Mouse (Mus musculus): ENCODE measurements around the gene Slc25a27. TPM values are rescaled to one million over a fixed set of nuclear protein-coding genes. Genes with fewer than 3 reads are reported as not detected.

The Slc25a27 gene
- total RNA-seq, 2 experiments from 2014 or later: 42.8 to 47.8 TPM

GRCm38 (mm10) chr17:43651314-43652046 lies 15.5 kb downstream of the Slc25a27 start:
- intact Hi-C loops (cut with DNase I): no loop called here
- DNase-seq (ENCODE audit: low spot score in 2 of 2): no peak

- no peak for DNase-seq (ENCODE audit: low spot score in 2 of 2)
- intact Hi-C loops (cut with DNase I): no loop called here
Measured at GRCm38 (mm10) chr17:43649641-43650436, 17.2 kb downstream of the Slc25a27 start.

GRCm38 (mm10) chr17:43646925-43647324 lies 20.1 kb downstream of the Slc25a27 start:
- intact Hi-C loops (cut with DNase I): no loop called here
- DNase-seq (ENCODE audit: low spot score in 2 of 2): no peak

GRCm38 (mm10) chr17:43645136-43645535 lies 21.9 kb downstream of the Slc25a27 start:
- intact Hi-C loops (cut with DNase I): no loop called here

GRCm38 (mm10) chr17:43644375-43644774 lies 22.6 kb downstream of the Slc25a27 start:
- intact Hi-C loops (cut with DNase I): no loop called here
- DNase-seq (ENCODE audit: low spot score in 2 of 2): no peak

More at GRCm38 (mm10) chr17:43645136-43645535, 21.9 kb downstream of the Slc25a27 start:
- DNase-seq (ENCODE audit: low spot score in 2 of 2): no peak

- no peak for DNase-seq (ENCODE audit: low spot score in 2 of 2)
- intact Hi-C loops (cut with DNase I): no loop called here
Measured at GRCm38 (mm10) chr17:43643191-43643590, 23.8 kb downstream of the Slc25a27 start.

- intact Hi-C loops (cut with DNase I): no loop called here
- DNase-seq (ENCODE audit: low spot score in 2 of 2): no peak
Measured at GRCm38 (mm10) chr17:43640825-43641224, 26.2 kb downstream of the Slc25a27 start.

- DNase-seq (ENCODE audit: low spot score in 2 of 2): no peak
- intact Hi-C loops (cut with DNase I): no loop called here
Measured at GRCm38 (mm10) chr17:43637146-43637545, 29.9 kb downstream of the Slc25a27 start.

- DNase-seq (ENCODE audit: low spot score in 2 of 2): no peak
- intact Hi-C loops (cut with DNase I): no loop called here
Measured at GRCm38 (mm10) chr17:43630427-43630760, 36.6 kb downstream of the Slc25a27 start.

GRCm38 (mm10) chr17:43629496-43630426 lies 37.3 kb downstream of the Slc25a27 start, which contains the start of gene Tdrd6:
Gene Tdrd6, minus strand, starts transcription at chr17:43630299.
- DNase-seq (ENCODE audit: low spot score in 2 of 2): no peak

GRCm38 (mm10) chr17:43629026-43629495 lies 38.0 kb downstream of the Slc25a27 start:
- intact Hi-C loops (cut with DNase I): no loop called here

More at GRCm38 (mm10) chr17:43629496-43630426, 37.3 kb downstream of the Slc25a27 start, which contains the start of gene Tdrd6:
- intact Hi-C loops (cut with DNase I): no loop called here

GRCm38 (mm10) chr17:43628246-43628645 lies 38.8 kb downstream of the Slc25a27 start:
- intact Hi-C loops (cut with DNase I): no loop called here
- no peak for DNase-seq (ENCODE audit: low spot score in 2 of 2)

More at GRCm38 (mm10) chr17:43629026-43629495, 38.0 kb downstream of the Slc25a27 start:
- DNase-seq (ENCODE audit: low spot score in 2 of 2): no peak

- intact Hi-C loops (cut with DNase I): no loop called here
- no peak for DNase-seq (ENCODE audit: low spot score in 2 of 2)
Measured at GRCm38 (mm10) chr17:43622076-43622475, 44.9 kb downstream of the Slc25a27 start.

- intact Hi-C loops (cut with DNase I): no loop called here
- DNase-seq (ENCODE audit: low spot score in 2 of 2): no peak
Measured at GRCm38 (mm10) chr17:43619156-43619555, 47.9 kb downstream of the Slc25a27 start.

- no peak for DNase-seq (ENCODE audit: low spot score in 2 of 2)
- intact Hi-C loops (cut with DNase I): no loop called here
Measured at GRCm38 (mm10) chr17:43612221-43612620, 54.8 kb downstream of the Slc25a27 start.

GRCm38 (mm10) chr17:43611586-43611985 lies 55.4 kb downstream of the Slc25a27 start:
- DNase-seq (ENCODE audit: low spot score in 2 of 2): peak; percentile 64 to 65
- intact Hi-C loops (cut with DNase I): loop anchor here (1.0 kb wide), 2 partner anchors 93 to 346 kb away; no protein-coding TSS in a partner anchor

- peak; percentile 49 to 68 for DNase-seq (ENCODE audit: low spot score in 2 of 2)
- intact Hi-C loops (cut with DNase I): loop anchor here (1.0 kb wide), 1 partner anchor 88 kb away; no protein-coding TSS in a partner anchor
Measured at GRCm38 (mm10) chr17:43606704-43607103, 60.3 kb downstream of the Slc25a27 start.

- DNase-seq (ENCODE audit: low spot score in 2 of 2): peak in 1 of 2 experiments; percentile 33
- intact Hi-C loops (cut with DNase I): no loop called here
Measured at GRCm38 (mm10) chr17:43598706-43599105, 68.3 kb downstream of the Slc25a27 start.

GRCm38 (mm10) chr17:43597742-43598141 lies 69.3 kb downstream of the Slc25a27 start:
- intact Hi-C loops (cut with DNase I): no loop called here
- DNase-seq (ENCODE audit: low spot score in 2 of 2): no peak

All from left cerebral cortex, postnatal 25 days (tissue).